Mouse (Mus musculus) myocyte (in vitro differentiated cells): ENCODE measurements around the gene Tdgf1.

Experiments
- E2F4 ChIP-seq: IDR thresholded peaks from one replicate; pipeline ENCODE4 v1.6.1; 2011; ENCODE audit warnings: mild to moderate bottlenecking, control low read depth, moderate library complexity; ENCODE audit not compliant: insufficient read depth
- MAX ChIP-seq: IDR thresholded peaks from one replicate; pipeline ENCODE4 v1.6.1; 2011; ENCODE audit warnings: low read depth, mild to moderate bottlenecking, control low read depth
- MYOD1 ChIP-seq, 3 experiments: IDR thresholded peaks; one replicate each; pipeline ENCODE4 v1.6.1; 2011; ENCODE audit warnings: control low read depth in 2 of 3, low read depth in 2 of 3, mild to moderate bottlenecking in 2 of 3, moderate library complexity in 1 of 3; ENCODE audit not compliant: insufficient read length in 2 of 3, control insufficient read depth in 1 of 3
- POLR2A ChIP-seq: IDR thresholded peaks from one replicate; pipeline ENCODE4 v1.6.1; 2011; ENCODE audit warnings: low read depth, mild to moderate bottlenecking, control low read depth, moderate library complexity; ENCODE audit not compliant: insufficient read length
- REST ChIP-seq: IDR thresholded peaks from one replicate; pipeline ENCODE4 v1.6.1; 2011; ENCODE audit warnings: mild to moderate bottlenecking, control low read depth, moderate library complexity; ENCODE audit not compliant: insufficient read depth, insufficient read length
- USF1 ChIP-seq: IDR thresholded peaks from one replicate; pipeline ENCODE4 v1.6.1; 2011; ENCODE audit warnings: low read depth, mild to moderate bottlenecking, control low read depth, moderate library complexity

- TF ChIP-seq MYOD1 (IDR thresholded peaks at IDR 0.05; ENCODE audit: control insufficient read depth in 1 of 3, insufficient read length in 2 of 3, low read depth in 2 of 3) (no peak), REST (no peak), POLR2A (no peak), E2F4 (no peak), MAX (no peak), USF1 (no peak)
Observed at GRCm38 (mm10) chr9:110931573-110931972, 14.4 kb downstream of the Tdgf1 start.
